Mouse (Mus musculus) hindbrain, embryonic 14.5 days (tissue): ENCODE measurements at regions not wholly inside any gene's neighbourhood (a gene's known extent, or its start where the extent isn't known, plus 50 kb on each side); places are given as distances from the start of the nearest gene placed in this dataset. TPM values are rescaled to one million over a fixed set of nuclear protein-coding genes. Genes with fewer than 3 reads are reported as not detected.

Source experiments
- ATAC-seq: fragments of 200-750 bp; cut with Nextera tagmentation; 2 replicates; pipeline ENCODE4 v1.8.0; 2017; ENCODE audit warnings: moderate number of reproducible peaks, mild to moderate bottlenecking, moderate TSS enrichment, moderate library complexity; ENCODE audit not compliant: low FRiP score
- DNase-seq: peaks from one replicate; pipeline ENCODE4 v3.0.0-alpha.2; 2015; ENCODE audit warnings: low spot score
- H3K27ac ChIP-seq: fragments of 300-500 bp; sonication (generic); 2 replicates; pipeline ENCODE4 v1.5.1; 2014; ENCODE audit warnings: mild to moderate bottlenecking, moderate library complexity
- H3K27me3 ChIP-seq: fragments of 300-500 bp; sonication (generic); 2 replicates; pipeline ENCODE4 v1.6.1; 2014; ENCODE audit warnings: mild to moderate bottlenecking, low read length, mixed read lengths; ENCODE audit not compliant: control insufficient read depth, insufficient read depth
- H3K36me3 ChIP-seq: fragments of 300-500 bp; sonication (generic); replicated peaks from 2 replicates; pipeline ENCODE4 v1.6.1; 2014; ENCODE audit not compliant: control insufficient read depth, insufficient read depth
- H3K4me1 ChIP-seq: fragments of 300-500 bp; sonication (generic); replicated peaks from 2 replicates; pipeline ENCODE4 v1.6.1; 2014; ENCODE audit warnings: antibody characterized with exemption, low read length, mixed read lengths; ENCODE audit not compliant: control insufficient read depth, insufficient read depth
- H3K4me2 ChIP-seq: fragments of 300-500 bp; sonication (generic); replicated peaks from 2 replicates; pipeline ENCODE4 v1.6.1; 2014; ENCODE audit warnings: mild to moderate bottlenecking, moderate library complexity
- H3K4me3 ChIP-seq: fragments of 300-500 bp; sonication (generic); replicated peaks from 2 replicates; pipeline ENCODE4 v1.5.1; 2014; ENCODE audit warnings: mild to moderate bottlenecking, low read length
- H3K9ac ChIP-seq: fragments of 300-500 bp; sonication (generic); 2 replicates; pipeline ENCODE4 v1.6.1; 2014
- H3K9me3 ChIP-seq: fragments of 300-500 bp; sonication (generic); 2 replicates; pipeline ENCODE4 v1.6.1; 2016; ENCODE audit warnings: low read length; ENCODE audit not compliant: control insufficient read depth
- WGBS: fragments of 180-500 bp; shearing (Covaris S2); extraction: QIAGEN DNeasy Blood & Tissue Kit; methylation state at CpG from one replicate; pipeline ENCODE4 v1.1.7; 2014; 5-methylcytosine and 5-hydroxymethylcytosine counted together
- microRNA-seq: library from miRNA; unstranded; fragments of <30 nt; microRNA quantifications from one replicate; pipeline ENCODE4, GENCODE M21; 2016

DNA sequence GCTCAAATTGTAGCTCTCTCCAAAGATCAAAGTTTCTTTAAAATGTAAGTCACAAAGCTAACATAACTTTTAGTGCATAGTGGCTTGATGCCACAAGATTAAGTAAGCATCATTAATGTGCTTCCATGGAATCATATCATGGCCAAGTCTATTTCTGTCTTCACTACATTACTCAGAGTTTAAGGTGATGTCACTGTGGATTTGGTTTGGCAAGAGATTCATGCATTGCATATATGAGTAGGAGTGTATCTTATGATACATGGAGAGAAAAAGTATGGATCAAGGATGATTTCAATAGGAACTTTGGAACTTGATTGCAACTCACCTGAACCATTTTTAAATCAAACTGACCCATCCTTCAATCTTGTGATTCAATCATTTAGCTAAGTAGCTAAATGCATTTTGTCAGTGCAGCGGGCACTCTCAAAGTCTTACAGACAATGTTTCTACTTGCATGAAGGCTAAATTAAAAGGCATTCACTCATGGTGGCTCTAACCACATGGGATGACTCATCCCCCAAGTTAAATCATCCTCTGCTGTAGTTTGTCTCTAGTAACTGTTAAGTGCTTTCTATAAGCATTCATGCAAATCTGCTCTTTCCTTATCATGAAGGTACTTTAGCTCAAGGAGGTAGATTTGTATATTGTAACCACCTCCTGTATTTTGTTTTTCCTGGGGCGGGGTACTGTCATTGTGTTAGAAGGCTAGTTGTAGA is 576.5 kb downstream of the Ppargc1a start:
- no peak overlapping the region for H3K4me3 ChIP-seq
- no peaks in the 10 kb centered on the region for H3K36me3 ChIP-seq
- H3K9ac ChIP-seq, result no peak overlapping the region
- no peaks in the 10 kb centered on the region for H3K4me1 ChIP-seq
- ATAC-seq (no peak), DNase-seq (peak; percentile 14)
- no peak overlapping the region for H3K27ac ChIP-seq
- H3K4me2 ChIP-seq, result no peak overlapping the region
- H3K9me3 ChIP-seq, result no peaks in the 10 kb centered on the region
- 91% methylated on average over 2 of the region's 2 CpGs for WGBS
- no peaks in the 10 kb centered on the region for H3K27me3 ChIP-seq

Small RNA genes in the stretch of these regions (microRNA-seq; reads per million reads assigned to microRNA genes)
- gene Gm44377, result not detected
